Mouse (Mus musculus): Measurements from ENCODE around the gene Sec24a.
A peak's percentile ranks its signal among the peaks of the same experiment; 100 is the strongest.
"Not testable (repeated sequence)": the region's sequence is repeated elsewhere in the genome, so short reads cannot be mapped to it uniquely, and the experiment has no call there.

Sec24a gene

GRCm38 (mm10) chr11:51759941-51760657 is 3.3 kb downstream of the Sec24a start:
- DNase-seq (ENCODE audit: low spot score in 2 of 2): no peak

GRCm38 (mm10) chr11:51759251-51759650 is 4.2 kb downstream of the Sec24a start:
- no peak for DNase-seq (ENCODE audit: low spot score in 2 of 2)

GRCm38 (mm10) chr11:51758207-51758606 is 5.2 kb downstream of the Sec24a start:
- not testable (repeated sequence) for DNase-seq (ENCODE audit: low spot score in 2 of 2)

- no peak for DNase-seq (ENCODE audit: low spot score in 2 of 2)
These were observed 5.8 kb downstream of the Sec24a start for GRCm38 (mm10) chr11:51757625-51758024.

GRCm38 (mm10) chr11:51757023-51757422 is 6.4 kb downstream of the Sec24a start:
- DNase-seq (ENCODE audit: low spot score in 2 of 2): no peak

- peak; percentile 92 to 93 for DNase-seq (ENCODE audit: low spot score in 2 of 2)
These were observed 7.1 kb downstream of the Sec24a start for GRCm38 (mm10) chr11:51756352-51756771.

GRCm38 (mm10) chr11:51755621-51756311 is 7.7 kb downstream of the Sec24a start:
- peak; percentile 30 to 39 for DNase-seq (ENCODE audit: low spot score in 2 of 2)

- not testable (repeated sequence) for DNase-seq (ENCODE audit: low spot score in 2 of 2)
These were observed 11.7 kb downstream of the Sec24a start for GRCm38 (mm10) chr11:51751623-51752225.

GRCm38 (mm10) chr11:51746096-51746495 is 17.3 kb downstream of the Sec24a start:
- DNase-seq (ENCODE audit: low spot score in 2 of 2): no peak

- no peak for DNase-seq (ENCODE audit: low spot score in 2 of 2)
These were observed 22.7 kb downstream of the Sec24a start for GRCm38 (mm10) chr11:51740701-51741100.

- no peak for DNase-seq (ENCODE audit: low spot score in 2 of 2)
These were observed 24.6 kb downstream of the Sec24a start for GRCm38 (mm10) chr11:51738651-51739403.

- DNase-seq (ENCODE audit: low spot score in 2 of 2): not testable (repeated sequence)
These were observed 29.2 kb downstream of the Sec24a start for GRCm38 (mm10) chr11:51734218-51734617.

- no peak for DNase-seq (ENCODE audit: low spot score in 2 of 2)
These were observed 30.6 kb downstream of the Sec24a start for GRCm38 (mm10) chr11:51732883-51733282.

GRCm38 (mm10) chr11:51721066-51721465 is 42.4 kb downstream of the Sec24a start:
- no peak for DNase-seq (ENCODE audit: low spot score in 2 of 2)

- DNase-seq (ENCODE audit: low spot score in 2 of 2): no peak
These were observed 56.4 kb downstream of the Sec24a start for GRCm38 (mm10) chr11:51707080-51707479.

- no peak for DNase-seq (ENCODE audit: low spot score in 2 of 2)
These were observed 57.0 kb downstream of the Sec24a start for GRCm38 (mm10) chr11:51706451-51706850.

- DNase-seq (ENCODE audit: low spot score in 2 of 2): no peak
These were observed 59.9 kb downstream of the Sec24a start for GRCm38 (mm10) chr11:51703379-51703998.

GRCm38 (mm10) chr11:51702831-51703230 is 60.6 kb downstream of the Sec24a start:
- DNase-seq (ENCODE audit: low spot score in 2 of 2): no peak

GRCm38 (mm10) chr11:51694984-51695383 is 68.5 kb downstream of the Sec24a start:
- no peak for DNase-seq (ENCODE audit: low spot score in 2 of 2)

- not testable (repeated sequence) for DNase-seq (ENCODE audit: low spot score in 2 of 2)
These were observed 72.8 kb downstream of the Sec24a start for GRCm38 (mm10) chr11:51690597-51690996.

- DNase-seq (ENCODE audit: low spot score in 2 of 2): no peak
These were observed 74.1 kb downstream of the Sec24a start for GRCm38 (mm10) chr11:51689343-51689742.

Measured in spleen, postnatal 36 days (tissue).